In genomic region chr5:64229336-64229866, GRCm38 (mm10) we compare ENCODE assay signal across 8 mouse cellular contexts.
DNase-seq lines count a peak whose midpoint lies in the region; ATAC-seq and TF ChIP-seq lines count a peak whose summit lies in the region.

No protein-coding gene starts in this region.

- peak overlapping the region; percentile 85 for H3K4me3 ChIP-seq in gastrocnemius, adult 2 months
- H3K4me3 ChIP-seq in forebrain, embryonic 15.5 days: peak overlapping the region; percentile 61
- H3K4me3 ChIP-seq in liver, embryonic 15.5 days (replicated peaks): peak overlapping the region; percentile 68

- H3K9me3 ChIP-seq in forebrain, embryonic 15.5 days: no peaks in the 10 kb centered on the region
- H3K9me3 ChIP-seq in liver, embryonic 15.5 days (replicated peaks): no peaks in the 10 kb centered on the region

- peak overlapping the region; percentile 80 for H3K27ac ChIP-seq in gastrocnemius, adult 2 months
- H3K27ac ChIP-seq in forebrain, embryonic 15.5 days (replicated peaks): no peak overlapping the region; the same call in 1 of the 2 replicates
- H3K27ac ChIP-seq in liver, embryonic 15.5 days (replicated peaks): no peak overlapping the region

- H3K9ac ChIP-seq in forebrain, embryonic 15.5 days (replicated peaks): peak overlapping the region; percentile 57
- H3K9ac ChIP-seq in liver, embryonic 15.5 days: 0 out of 2 replicates have a peak overlapping the region, but pooled peaks have one; percentile 4

- H3K36me3 ChIP-seq in forebrain, embryonic 15.5 days: no peaks in the 10 kb centered on the region
- H3K36me3 ChIP-seq in liver, embryonic 15.5 days (replicated peaks): no peaks in the 10 kb centered on the region

- 44% methylated on average over 12 of the region's 12 CpGs for WGBS in forebrain, embryonic 15.5 days
- 37% methylated on average over 12 of the region's 12 CpGs for WGBS in liver, embryonic 15.5 days (ENCODE audit: insufficient replicate concordance)

- no peak for DNase-seq in gastrocnemius, adult 2 months
- no peak for DNase-seq in gastrocnemius, postnatal 36 days
- peak; percentile 31 for DNase-seq in A20 (ENCODE audit: low read depth, low spot score)
- no peak for DNase-seq in urinary bladder, adult 2 months (ENCODE audit: low spot score)
- no peak for DNase-seq in lung, postnatal 36 days

- H3K4me2 ChIP-seq in forebrain, embryonic 15.5 days (replicated peaks): peak overlapping the region; percentile 82
- H3K4me2 ChIP-seq in liver, embryonic 15.5 days: peak overlapping the region; percentile 97

- H3K4me1 ChIP-seq in forebrain, embryonic 15.5 days: peaks cover 12% of the 10 kb centered on the region
- H3K4me1 ChIP-seq in liver, embryonic 15.5 days (replicated peaks): peaks cover 34% of the 10 kb centered on the region

- TF ChIP-seq CTCF in gastrocnemius, adult 2 months (IDR thresholded peaks at IDR 0.05): no peak

- no peak for ATAC-seq in forebrain, embryonic 15.5 days (replicated peaks)
- no peak for ATAC-seq in liver, embryonic 15.5 days (ENCODE audit: insufficient read depth)
- no peak for ATAC-seq in erythroid progenitor cell, adult 5-6 weeks (replicated peaks; ENCODE audit: low FRiP score, poor library complexity, severe bottlenecking)

- intact Hi-C loops in gastrocnemius, adult 2 months (cut with DNase I): no loop called here
- intact Hi-C loops in gastrocnemius, postnatal 36 days (cut with DNase I): no loop called here

- H3K27me3 ChIP-seq in forebrain, embryonic 15.5 days: no peaks in the 10 kb centered on the region
- H3K27me3 ChIP-seq in liver, embryonic 15.5 days: no peaks in the 10 kb centered on the region
